Mouse (Mus musculus): ENCODE results near the gene Vps4b. TPM values are rescaled to one million over a fixed set of nuclear protein-coding genes. Genes with fewer than 3 reads are reported as not detected.
A peak's percentile ranks its signal among the peaks of the same experiment; 100 is the strongest.

Vps4b gene
- 67.1 and 76.4 TPM in 2 replicates for polyA plus RNA-seq (2014; fragmentation: Nextera tagmentation; extraction: Ambion mirVana)

- Histone ChIP-seq H3K9me3 (ENCODE audit: control insufficient read depth, low read length) (no peaks in the 10 kb centered on the region), H3K27me3 (ENCODE audit: control insufficient read depth, insufficient read depth, low read length) (no peaks in the 10 kb centered on the region), H3K4me1 (ENCODE audit: control insufficient read depth, insufficient read depth, low read length) (peaks cover 9% of the 10 kb centered on the region; the same call in 1 of the 2 replicates), H3K36me3 (ENCODE audit: control insufficient read depth, insufficient read depth, low read length) (no peaks in the 10 kb centered on the region), H3K27ac (ENCODE audit: low read depth, low read length) (peak within 1 kb of the TSS; percentile 54; the same call in 1 of the 2 replicates), H3K4me2 (peak within 1 kb of the TSS; percentile 72), H3K9ac (ENCODE audit: low read length) (peak within 1 kb of the TSS; percentile 95), H3K4me3 (ENCODE audit: low read depth, low read length) (peak within 1 kb of the TSS; percentile 94)
- ATAC-seq (ENCODE audit: low FRiP score) (peak; percentile 99), DNase-seq (ENCODE audit: low spot score, missing footprints) (peak; percentile 99)
- WGBS = under 1% methylated on average over 23 of the region's 23 CpGs
Observed at GRCm38 (mm10) chr1:106796542-106796924, at the start of gene Vps4b. TSS of gene Vps4b (minus strand) at chr1:106796728.

DNA sequence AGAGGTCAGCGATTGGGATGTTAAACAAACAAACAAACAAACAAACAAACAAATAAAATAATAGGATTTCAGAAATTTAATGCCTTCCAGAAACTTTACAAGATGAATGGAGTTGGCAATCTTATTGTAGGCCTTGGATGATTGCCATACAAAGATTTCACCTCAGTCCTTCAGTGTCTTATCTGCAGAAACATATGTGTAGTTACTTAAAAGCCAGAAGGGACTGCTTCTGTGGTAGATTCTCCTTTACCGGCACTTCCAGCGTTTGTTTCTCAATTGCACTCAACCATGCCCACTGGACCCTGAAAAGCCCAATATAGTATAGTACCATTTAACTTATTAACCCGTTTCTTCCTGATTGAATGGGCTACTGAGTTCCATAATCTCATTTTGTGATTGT lies 32.3 kb upstream of the Vps4b start:
- Histone ChIP-seq H3K27me3 (ENCODE audit: control insufficient read depth, insufficient read depth, low read length) (no peaks in the 10 kb centered on the region), H3K36me3 (ENCODE audit: control insufficient read depth, insufficient read depth, low read length) (no peaks in the 10 kb centered on the region), H3K4me2 (no peak overlapping the region), H3K4me1 (ENCODE audit: control insufficient read depth, insufficient read depth, low read length) (no peaks in the 10 kb centered on the region), H3K9ac (ENCODE audit: low read length) (no peak overlapping the region), H3K9me3 (ENCODE audit: control insufficient read depth, low read length) (no peaks in the 10 kb centered on the region), H3K27ac (ENCODE audit: low read depth, low read length) (no peak overlapping the region), H3K4me3 (ENCODE audit: low read depth, low read length) (no peak overlapping the region)
- WGBS = 75% methylated on average over 4 of the region's 4 CpGs
- no peak for ATAC-seq (ENCODE audit: low FRiP score)
- DNase-seq (ENCODE audit: low spot score, missing footprints) = no peak

- no peak overlapping the region for H3K4me3 ChIP-seq (ENCODE audit: low read depth, low read length)
- no peaks in the 10 kb centered on the region for H3K4me1 ChIP-seq (ENCODE audit: control insufficient read depth, insufficient read depth, low read length)
- no peaks in the 10 kb centered on the region for H3K36me3 ChIP-seq (ENCODE audit: control insufficient read depth, insufficient read depth, low read length)
- H3K9me3 ChIP-seq (ENCODE audit: control insufficient read depth, low read length) = no peaks in the 10 kb centered on the region
- DNase-seq (ENCODE audit: low spot score, missing footprints) (no peak), ATAC-seq (ENCODE audit: low FRiP score) (no peak)
- H3K27ac ChIP-seq (ENCODE audit: low read depth, low read length) = no peak overlapping the region
- H3K27me3 ChIP-seq (ENCODE audit: control insufficient read depth, insufficient read depth, low read length) = no peaks in the 10 kb centered on the region
- H3K9ac ChIP-seq (ENCODE audit: low read length) = no peak overlapping the region
- WGBS = 89% methylated on average over 3 of the region's 3 CpGs
- no peak overlapping the region for H3K4me2 ChIP-seq
Observed at GRCm38 (mm10) chr1:106822297-106822696, 25.8 kb upstream of the Vps4b start.

DNA sequence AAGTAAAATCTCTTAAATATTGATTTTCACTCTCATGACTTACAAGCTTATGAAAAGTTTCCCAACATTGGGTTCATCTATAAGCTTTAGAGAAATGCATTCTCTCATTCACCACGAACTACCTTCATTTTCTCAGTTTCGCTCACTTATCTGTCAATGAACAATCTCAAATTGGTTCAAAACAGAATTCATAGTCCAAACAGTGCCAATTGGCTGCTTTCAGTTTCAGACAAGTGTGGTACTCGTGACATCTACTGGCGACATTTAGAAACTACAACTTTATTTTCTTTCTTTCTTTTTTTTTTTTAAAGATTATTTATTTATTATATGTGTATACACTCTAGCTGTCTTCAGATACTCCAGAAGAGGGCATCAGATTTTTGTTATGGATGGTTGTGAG lies 21.8 kb upstream of the Vps4b start:
- WGBS = 33% methylated on average over 4 of the region's 4 CpGs
- Histone ChIP-seq H3K4me2 (no peak overlapping the region), H3K4me3 (ENCODE audit: low read depth, low read length) (no peak overlapping the region), H3K27ac (ENCODE audit: low read depth, low read length) (no peak overlapping the region), H3K9ac (ENCODE audit: low read length) (no peak overlapping the region), H3K36me3 (ENCODE audit: control insufficient read depth, insufficient read depth, low read length) (no peaks in the 10 kb centered on the region), H3K4me1 (ENCODE audit: control insufficient read depth, insufficient read depth, low read length) (no peaks in the 10 kb centered on the region), H3K9me3 (ENCODE audit: control insufficient read depth, low read length) (no peaks in the 10 kb centered on the region), H3K27me3 (ENCODE audit: control insufficient read depth, insufficient read depth, low read length) (no peaks in the 10 kb centered on the region)
- DNase-seq (ENCODE audit: low spot score, missing footprints) = peak; percentile 82
- ATAC-seq (ENCODE audit: low FRiP score) = no peak

- no peak for ATAC-seq (ENCODE audit: low FRiP score)
- H3K9me3 ChIP-seq (ENCODE audit: control insufficient read depth, low read length) = no peaks in the 10 kb centered on the region
- H3K27ac ChIP-seq (ENCODE audit: low read depth, low read length) = no peak overlapping the region
- H3K4me2 ChIP-seq = no peak overlapping the region
- whole genome bisulfite sequencing = 87% methylated on average over 11 of the region's 11 CpGs
- no peak overlapping the region for H3K9ac ChIP-seq (ENCODE audit: low read length)
- no peaks in the 10 kb centered on the region for H3K4me1 ChIP-seq (ENCODE audit: control insufficient read depth, insufficient read depth, low read length)
- no peaks in the 10 kb centered on the region for H3K27me3 ChIP-seq (ENCODE audit: control insufficient read depth, insufficient read depth, low read length)
- H3K4me3 ChIP-seq (ENCODE audit: low read depth, low read length) = no peak overlapping the region
- no peak for DNase-seq (ENCODE audit: low spot score, missing footprints)
- H3K36me3 ChIP-seq (ENCODE audit: control insufficient read depth, insufficient read depth, low read length) = no peaks in the 10 kb centered on the region
Observed at GRCm38 (mm10) chr1:106816766-106817165, 20.2 kb upstream of the Vps4b start.

- H3K27me3 ChIP-seq (ENCODE audit: control insufficient read depth, insufficient read depth, low read length) = no peaks in the 10 kb centered on the region
- no peak overlapping the region for H3K4me3 ChIP-seq (ENCODE audit: low read depth, low read length)
- no peaks in the 10 kb centered on the region for H3K36me3 ChIP-seq (ENCODE audit: control insufficient read depth, insufficient read depth, low read length)
- H3K4me2 ChIP-seq = no peak overlapping the region
- no peaks in the 10 kb centered on the region for H3K9me3 ChIP-seq (ENCODE audit: control insufficient read depth, low read length)
- no peak overlapping the region for H3K9ac ChIP-seq (ENCODE audit: low read length)
- DNase-seq (ENCODE audit: low spot score, missing footprints) (no peak), ATAC-seq (ENCODE audit: low FRiP score) (no peak)
- H3K4me1 ChIP-seq (ENCODE audit: control insufficient read depth, insufficient read depth, low read length) = no peaks in the 10 kb centered on the region
- no peak overlapping the region for H3K27ac ChIP-seq (ENCODE audit: low read depth, low read length)
- 85% methylated on average over 6 of the region's 6 CpGs for WGBS
Observed at GRCm38 (mm10) chr1:106815265-106815664, 18.7 kb upstream of the Vps4b start.

DNA sequence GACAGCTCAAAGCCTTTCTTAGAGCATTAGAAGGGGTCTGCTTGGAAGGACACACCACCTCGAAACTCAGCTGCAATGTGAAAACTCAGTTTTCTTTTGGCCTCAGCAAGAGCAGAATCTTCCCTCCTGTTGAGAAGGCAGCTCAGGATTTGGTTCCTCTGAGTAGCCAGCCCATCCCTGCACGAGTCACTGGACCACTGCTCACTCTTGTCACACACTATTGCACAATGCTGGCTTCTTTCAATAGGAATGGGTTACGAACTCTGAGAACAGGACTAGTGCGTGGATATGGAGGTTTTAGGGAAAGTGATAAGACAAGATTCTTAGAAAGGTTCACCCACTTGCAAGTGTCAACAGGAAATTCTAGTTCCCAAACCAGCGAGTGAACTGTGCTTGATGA lies 18.3 kb upstream of the Vps4b start:
- no peaks in the 10 kb centered on the region for H3K9me3 ChIP-seq (ENCODE audit: control insufficient read depth, low read length)
- no peaks in the 10 kb centered on the region for H3K36me3 ChIP-seq (ENCODE audit: control insufficient read depth, insufficient read depth, low read length)
- no peaks in the 10 kb centered on the region for H3K27me3 ChIP-seq (ENCODE audit: control insufficient read depth, insufficient read depth, low read length)
- no peak overlapping the region for H3K9ac ChIP-seq (ENCODE audit: low read length)
- WGBS = 64% methylated on average over 5 of the region's 5 CpGs
- no peak for DNase-seq (ENCODE audit: low spot score, missing footprints)
- no peak overlapping the region for H3K4me2 ChIP-seq
- no peak overlapping the region for H3K4me3 ChIP-seq (ENCODE audit: low read depth, low read length)
- no peak overlapping the region for H3K27ac ChIP-seq (ENCODE audit: low read depth, low read length)
- no peaks in the 10 kb centered on the region for H3K4me1 ChIP-seq (ENCODE audit: control insufficient read depth, insufficient read depth, low read length)
- no peak for ATAC-seq (ENCODE audit: low FRiP score)

DNA sequence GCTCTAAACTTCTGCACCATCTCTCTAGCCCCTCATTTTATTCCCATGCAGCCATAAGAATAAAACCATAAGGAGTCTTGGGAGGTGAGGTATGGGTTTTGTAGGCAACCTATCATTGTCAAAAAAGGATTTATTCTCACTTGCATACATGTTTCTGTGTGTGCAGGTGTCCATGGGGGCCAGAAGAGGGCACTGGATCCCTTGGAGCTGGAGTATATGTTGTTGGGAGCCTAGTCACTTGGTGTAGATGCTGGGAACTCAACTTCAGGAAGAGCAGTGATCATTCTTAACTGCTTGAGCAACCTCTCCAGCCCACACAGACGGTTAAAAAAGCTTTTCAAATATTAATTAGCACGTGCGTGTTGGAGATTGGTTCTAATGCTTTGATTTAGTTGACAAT lies 3.4 kb upstream of the Vps4b start:
- Histone ChIP-seq H3K9me3 (ENCODE audit: control insufficient read depth, low read length) (no peaks in the 10 kb centered on the region), H3K27me3 (ENCODE audit: control insufficient read depth, insufficient read depth, low read length) (no peaks in the 10 kb centered on the region), H3K27ac (ENCODE audit: low read depth, low read length) (no peak overlapping the region), H3K36me3 (ENCODE audit: control insufficient read depth, insufficient read depth, low read length) (no peaks in the 10 kb centered on the region), H3K4me1 (ENCODE audit: control insufficient read depth, insufficient read depth, low read length) (peaks cover 9% of the 10 kb centered on the region; the same call in 1 of the 2 replicates), H3K4me3 (ENCODE audit: low read depth, low read length) (no peak overlapping the region), H3K4me2 (no peak overlapping the region), H3K9ac (ENCODE audit: low read length) (no peak overlapping the region)
- ATAC-seq (ENCODE audit: low FRiP score) = no peak
- 78% methylated on average over 3 of the region's 3 CpGs for WGBS
- no peak for DNase-seq (ENCODE audit: low spot score, missing footprints)

- Histone ChIP-seq H3K4me1 (ENCODE audit: control insufficient read depth, insufficient read depth, low read length) (peaks cover 9% of the 10 kb centered on the region; the same call in 1 of the 2 replicates), H3K9me3 (ENCODE audit: control insufficient read depth, low read length) (no peaks in the 10 kb centered on the region), H3K4me2 (no peak overlapping the region), H3K36me3 (ENCODE audit: control insufficient read depth, insufficient read depth, low read length) (no peaks in the 10 kb centered on the region), H3K9ac (ENCODE audit: low read length) (no peak overlapping the region), H3K27me3 (ENCODE audit: control insufficient read depth, insufficient read depth, low read length) (no peaks in the 10 kb centered on the region), H3K27ac (ENCODE audit: low read depth, low read length) (no peak overlapping the region), H3K4me3 (ENCODE audit: low read depth, low read length) (no peak overlapping the region)
- ATAC-seq (ENCODE audit: low FRiP score) (no peak), DNase-seq (ENCODE audit: low spot score, missing footprints) (no peak)
- 64% methylated on average over 1 of the region's 1 CpGs for WGBS
Observed at GRCm38 (mm10) chr1:106799406-106799805, 2.9 kb upstream of the Vps4b start.

Data from midbrain, embryonic 11.5 days (tissue).